Mouse (Mus musculus) adrenal gland, adult (tissue): ENCODE results near the gene Rab3c.
A peak's percentile ranks its signal among the peaks of the same experiment; 100 is the strongest.

Source experiments
- DNase-seq, 2 experiments: peaks; one replicate each; pipeline ENCODE4 v3.0.0; 2022 to 2023; ENCODE audit warnings: low spot score in 1 of 2; ENCODE audit not compliant: inconsistent age in 2 of 2

Rab3c gene

DNA sequence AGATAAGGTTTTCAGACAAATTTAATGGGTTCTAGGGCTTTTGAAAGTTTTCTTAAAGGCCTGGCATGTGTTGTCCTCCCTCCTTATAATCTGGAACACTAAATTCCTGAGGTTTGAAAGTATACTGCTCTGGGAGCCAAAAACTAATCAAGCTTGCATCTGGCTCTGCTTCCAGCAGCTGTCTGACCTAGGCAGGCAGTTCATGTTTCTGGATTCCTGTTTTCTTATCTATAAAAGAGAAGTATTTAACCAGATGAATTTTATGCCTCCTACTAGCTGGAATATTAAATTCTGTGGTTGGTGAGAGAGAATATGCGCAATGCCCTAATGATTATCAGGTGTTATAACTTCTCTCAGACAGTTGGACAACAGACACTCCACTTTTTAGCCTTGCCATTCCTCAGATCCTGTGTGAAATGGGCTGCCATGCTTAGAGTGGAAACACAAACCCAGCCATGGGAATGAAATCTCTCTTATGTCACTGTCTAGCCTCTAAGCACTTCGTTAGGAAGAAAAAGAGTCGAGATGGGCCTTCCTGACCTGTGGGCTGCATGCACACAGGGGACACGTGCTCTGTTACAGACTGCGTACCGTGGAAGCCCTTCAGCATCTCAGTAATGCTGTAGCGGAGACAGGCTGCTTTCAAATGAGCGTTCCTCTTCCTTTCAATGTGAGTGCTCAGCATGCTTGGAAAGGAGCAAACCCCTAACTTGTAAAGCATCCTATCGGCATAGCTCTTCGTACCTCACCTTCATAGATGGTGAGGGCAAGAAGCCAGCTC lies 256.2 kb downstream of the Rab3c start:
- no peak for DNase-seq

DNA sequence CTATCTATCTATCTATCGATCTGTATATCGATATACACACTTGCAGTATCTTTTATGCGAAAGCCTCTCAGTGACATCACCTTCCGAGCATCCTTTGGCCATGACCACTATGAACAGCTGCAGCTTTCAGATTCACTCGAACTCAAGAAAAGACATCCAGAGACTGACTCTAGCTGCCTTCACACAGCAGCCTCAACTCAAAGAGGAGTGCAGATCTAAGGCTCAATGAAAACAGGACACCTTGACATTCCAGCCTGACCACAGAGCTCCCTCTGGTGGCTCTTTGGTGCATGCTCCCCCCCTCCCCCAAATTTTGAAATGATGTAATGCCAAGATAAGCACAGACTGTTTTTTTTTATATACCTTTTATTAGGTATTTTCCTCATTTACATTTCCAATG lies 257.8 kb downstream of the Rab3c start:
- peak in 1 of 2 experiments; percentile 53 for DNase-seq

DNA sequence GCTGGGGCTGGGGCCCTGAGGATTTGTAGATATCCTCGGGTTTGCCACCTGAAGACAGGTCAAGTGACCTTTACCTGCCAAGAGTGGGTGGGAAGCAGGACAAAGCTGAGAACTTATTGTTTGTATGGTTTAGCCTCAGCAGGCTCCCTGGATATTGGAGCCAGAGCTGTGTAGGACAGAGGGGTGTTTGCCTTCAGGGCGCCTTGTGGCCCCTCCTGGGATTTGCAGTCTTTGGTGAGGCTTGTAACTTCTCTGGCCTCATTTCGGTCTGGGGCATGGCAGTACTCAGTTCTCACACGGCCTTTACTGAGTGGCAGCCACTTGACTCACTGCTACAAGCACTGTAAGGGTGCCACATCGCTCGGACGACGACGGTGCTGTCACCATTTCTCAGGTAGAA lies 261.0 kb downstream of the Rab3c start:
- no peak for DNase-seq

DNA sequence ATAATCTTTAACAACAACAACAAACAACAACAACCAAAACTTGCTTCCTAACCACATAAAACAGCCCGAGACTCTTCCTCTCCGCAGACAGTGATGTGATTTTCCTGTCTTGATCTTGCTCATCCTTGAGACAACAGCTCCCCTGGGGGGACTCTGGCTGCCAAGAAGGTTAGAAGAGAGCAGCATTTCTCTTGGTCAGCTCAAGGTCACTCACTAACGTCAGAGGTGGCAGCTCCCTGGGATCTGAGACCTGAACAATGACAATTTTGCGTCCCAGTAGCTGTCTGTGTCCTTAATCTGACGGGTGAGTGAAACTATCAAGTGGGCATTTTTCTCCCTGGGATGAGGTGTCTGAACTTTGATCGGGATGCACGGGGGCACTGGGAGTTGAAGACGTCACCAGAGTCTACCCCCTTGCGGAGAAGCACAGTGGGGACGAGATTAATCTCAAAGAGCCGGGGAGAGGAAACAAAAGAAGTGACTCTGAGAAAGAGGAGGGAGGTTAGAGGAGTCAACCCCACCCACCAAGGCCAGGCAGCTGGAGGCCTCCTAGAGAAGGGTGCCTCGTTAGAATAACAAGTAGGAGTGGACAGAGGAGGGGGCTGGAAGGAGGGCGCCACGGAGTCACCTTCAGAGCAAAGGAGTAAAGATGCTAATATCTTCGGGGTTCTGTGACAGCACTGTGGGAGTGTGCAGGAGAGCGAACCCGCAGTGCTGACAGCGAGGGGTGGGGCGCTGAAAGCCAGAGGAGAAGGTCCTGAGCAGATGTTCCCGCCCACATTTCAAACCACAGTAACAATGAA lies 261.7 kb downstream of the Rab3c start:
- DNase-seq = peak; percentile 44 to 78

GRCm38 (mm10) chr13:110018431-110018901 lies 262.3 kb downstream of the Rab3c start:
- peak; percentile 71 to 91 for DNase-seq

- DNase-seq = no peak
These were observed 268.8 kb downstream of the Rab3c start for GRCm38 (mm10) chr13:110012029-110012428.

DNA sequence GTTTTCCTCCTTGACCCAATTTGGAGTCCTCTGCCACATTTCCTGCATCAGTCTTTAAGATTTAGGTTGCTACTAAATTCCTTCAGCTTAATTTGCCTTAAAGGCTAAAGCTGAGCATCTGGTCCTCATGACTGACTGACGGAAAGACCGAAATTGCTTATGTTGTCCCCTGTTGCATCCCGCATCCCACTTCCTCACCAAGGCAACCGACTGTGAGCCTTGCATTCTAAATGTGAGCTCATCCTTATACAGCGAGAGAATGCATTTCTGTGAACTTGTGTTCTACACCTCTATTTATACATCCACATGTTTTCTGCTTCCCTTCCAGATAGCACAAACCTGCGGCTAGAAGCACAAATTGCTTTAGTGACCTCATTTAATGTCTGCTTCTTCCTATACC lies 269.9 kb downstream of the Rab3c start:
- DNase-seq = no peak

DNA sequence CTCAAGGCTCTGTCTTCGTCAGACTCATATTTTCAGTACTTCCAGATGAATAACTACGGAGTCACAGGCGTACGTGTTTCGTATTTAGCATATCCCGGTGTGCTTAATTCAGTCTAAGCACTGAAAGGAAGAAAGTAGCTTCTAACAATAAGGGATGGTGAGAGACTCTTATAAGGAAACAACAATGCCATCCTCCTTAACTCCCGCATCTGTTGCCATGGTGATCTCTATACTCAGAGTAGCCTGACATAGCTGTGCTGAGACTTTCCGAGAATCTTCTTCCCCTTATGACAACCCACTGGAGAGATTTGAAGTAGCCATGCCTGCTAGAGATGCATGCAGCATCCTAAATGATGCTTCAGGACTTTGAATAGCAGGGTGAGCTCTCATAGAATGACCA lies 272.3 kb downstream of the Rab3c start:
- no peak for DNase-seq

- DNase-seq = no peak
These were observed 274.6 kb downstream of the Rab3c start for GRCm38 (mm10) chr13:110006106-110006781.
